Mouse (Mus musculus): Measurements from ENCODE around the gene Gm20481.
A peak's percentile ranks its signal among the peaks of the same experiment; 100 is the strongest.
"Not testable (repeated sequence)": the region's sequence is repeated elsewhere in the genome, so short reads cannot be mapped to it uniquely, and the experiment has no call there.

Gm20481 gene

DNA sequence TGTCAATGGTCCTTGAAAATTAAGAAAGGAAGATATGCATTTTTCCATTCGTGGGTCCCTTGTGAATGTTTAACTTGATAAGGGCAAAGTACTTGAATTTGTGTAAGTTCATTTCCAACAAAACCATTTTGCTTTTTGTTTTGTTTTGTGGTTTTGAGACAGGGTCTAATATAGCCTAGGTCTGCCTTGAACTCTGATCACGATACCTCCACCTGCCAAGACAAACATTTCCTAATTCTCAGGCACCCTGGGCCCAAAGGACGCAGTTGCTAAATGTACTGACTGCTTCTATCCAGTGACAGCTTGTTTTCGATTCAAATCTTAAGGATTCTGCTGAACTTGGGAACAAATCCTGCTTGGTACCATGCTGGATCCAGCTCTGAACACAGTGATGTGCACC lies 9.9 kb downstream of the Gm20481 start:
- DNase-seq: no peak

DNA sequence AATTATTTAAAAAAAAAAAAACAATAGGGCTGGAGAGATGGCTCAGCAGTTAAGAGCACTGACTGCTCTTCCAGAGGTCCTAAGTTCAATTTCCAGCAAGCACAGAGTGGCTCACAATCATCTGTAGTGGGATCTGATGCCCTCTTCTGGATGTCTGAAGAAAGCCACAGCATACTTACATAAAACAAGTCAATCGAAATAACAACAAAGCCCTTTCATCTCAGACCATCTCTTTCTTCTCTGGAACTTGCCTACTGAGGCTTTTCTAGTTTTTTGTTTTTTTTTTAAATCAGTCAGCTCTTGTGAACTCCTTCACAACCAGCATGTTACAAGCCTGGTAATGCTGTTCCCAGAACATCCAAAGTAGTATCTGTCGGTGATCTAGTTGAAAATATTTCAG lies 10.9 kb downstream of the Gm20481 start:
- peak; percentile 73 for DNase-seq

DNA sequence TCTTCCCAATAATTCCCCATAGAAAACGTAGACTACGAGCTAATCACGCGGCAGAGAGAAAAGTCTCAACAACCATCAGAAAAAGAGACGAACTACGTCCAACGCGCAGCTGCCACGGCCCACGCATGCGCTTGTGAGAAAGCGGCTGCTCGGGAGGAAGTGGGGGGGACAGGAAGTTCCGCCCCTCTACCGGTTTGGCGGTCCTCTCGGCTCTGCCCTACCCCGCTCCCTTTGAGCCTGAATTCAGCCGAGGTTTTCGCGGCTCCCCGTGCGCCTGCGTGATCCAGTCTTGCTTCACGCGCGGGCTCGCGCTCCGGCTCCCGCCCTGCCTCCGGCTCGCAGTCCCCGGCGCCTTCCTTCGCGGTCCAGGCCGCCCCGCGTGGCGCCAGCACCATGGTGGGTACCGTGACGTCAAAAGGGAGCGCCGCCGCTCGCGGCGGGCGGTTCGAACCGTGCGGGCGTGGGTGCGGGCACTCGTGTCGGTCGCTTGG lies 12.0 kb downstream of the Gm20481 start, which contains the start of gene Lsm2:
Lsm2 (plus strand) TSS at position 173 of the 491 bp plus-strand sequence.
- peak; percentile 94 for DNase-seq

DNA sequence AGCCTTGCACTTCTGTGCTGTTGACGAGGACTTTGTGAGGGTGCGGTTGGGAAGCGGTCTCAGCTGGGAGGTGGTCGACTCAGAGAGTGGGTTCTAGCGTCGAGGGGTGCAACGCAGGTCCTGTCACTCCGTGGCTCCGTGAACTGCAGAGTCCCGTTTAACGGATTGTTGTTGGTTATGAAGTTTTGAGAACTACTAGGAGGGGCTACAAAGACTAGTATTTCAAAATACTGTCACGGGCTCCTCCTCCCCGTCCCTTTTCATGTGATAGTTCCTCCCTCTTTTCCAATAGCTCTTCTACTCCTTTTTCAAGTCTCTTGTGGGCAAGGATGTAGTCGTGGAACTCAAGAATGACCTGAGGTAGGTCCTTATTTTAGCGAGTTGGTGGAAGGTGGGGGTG lies 12.6 kb downstream of the Gm20481 start:
- DNase-seq: no peak

DNA sequence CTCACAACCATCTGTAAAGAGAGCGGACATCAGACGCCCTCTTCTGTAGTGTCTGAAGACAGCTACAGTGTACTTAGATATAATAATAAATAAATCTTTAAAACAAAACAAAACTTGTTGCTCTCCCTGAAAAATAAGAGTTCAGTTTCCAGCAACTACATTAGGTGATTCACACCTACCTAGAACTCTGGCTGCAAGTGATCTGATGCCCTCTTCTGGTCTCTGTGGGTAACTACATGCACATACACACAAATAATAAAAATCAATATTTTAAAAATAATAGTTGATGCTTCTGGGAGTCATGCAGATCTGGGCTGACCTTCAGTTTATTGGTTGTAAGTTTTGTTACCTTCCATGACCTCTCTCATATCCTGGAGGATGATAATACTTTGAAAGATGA lies 14.5 kb downstream of the Gm20481 start:
- peak; percentile 41 for DNase-seq

DNA sequence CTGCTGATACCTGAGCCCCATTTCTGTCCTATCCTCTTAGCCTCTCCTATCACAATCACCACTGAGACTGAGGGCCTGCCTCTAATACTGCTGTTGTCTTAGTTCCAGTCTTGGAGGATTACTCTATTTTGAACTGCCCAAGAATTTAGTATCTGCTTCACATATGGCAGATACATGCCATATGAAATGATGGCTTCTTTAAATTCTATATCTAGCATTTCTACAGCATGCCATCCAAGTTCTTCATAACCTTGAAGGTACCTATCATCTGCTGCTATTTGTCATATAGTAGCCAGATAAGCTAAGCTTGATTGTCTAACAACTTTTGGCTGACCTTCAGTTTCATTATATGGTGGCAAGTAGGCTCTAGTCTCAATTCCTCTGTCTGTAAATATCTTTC lies 25.0 kb downstream of the Gm20481 start:
- DNase-seq: no peak

DNA sequence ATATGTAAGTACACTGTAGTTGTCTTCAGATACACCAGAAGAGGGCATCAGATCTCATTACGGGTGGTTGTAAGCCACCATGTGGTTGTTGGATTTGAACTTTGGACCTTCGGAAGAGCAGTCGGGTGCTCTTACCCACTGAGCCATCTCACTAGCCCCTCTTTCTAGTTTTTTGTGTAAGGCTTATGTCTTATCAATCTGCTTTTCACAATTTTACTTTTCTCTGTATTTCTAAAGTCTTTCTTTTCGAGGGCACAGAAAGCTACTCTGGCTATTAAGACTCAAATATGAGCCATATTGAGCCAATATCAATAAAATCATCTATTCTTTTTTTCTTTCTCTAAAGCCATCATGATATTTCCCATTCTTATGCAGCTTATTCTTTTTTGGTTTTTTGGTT lies 25.5 kb downstream of the Gm20481 start:
- not testable (repeated sequence) for DNase-seq

DNA sequence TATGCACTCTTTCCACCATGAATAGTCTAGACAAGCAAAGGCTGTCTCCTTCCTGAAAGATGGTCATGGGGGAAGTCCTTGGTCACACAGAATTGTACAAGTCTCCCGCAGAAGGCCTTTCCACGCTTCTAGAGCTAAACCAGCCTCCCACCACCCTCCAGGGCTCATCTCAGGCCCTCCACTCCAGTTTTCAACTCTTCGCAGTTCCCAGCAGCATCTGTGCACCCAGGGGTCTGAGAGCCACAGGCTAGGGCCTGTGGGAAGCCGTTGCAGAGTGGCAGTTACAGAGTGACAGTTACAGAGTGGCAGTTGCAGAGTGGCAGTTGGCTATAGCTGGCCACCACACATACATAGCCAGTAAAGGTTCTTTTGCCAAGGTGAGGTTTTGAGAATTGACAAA lies 26.2 kb downstream of the Gm20481 start:
- not testable (repeated sequence) for DNase-seq

DNA sequence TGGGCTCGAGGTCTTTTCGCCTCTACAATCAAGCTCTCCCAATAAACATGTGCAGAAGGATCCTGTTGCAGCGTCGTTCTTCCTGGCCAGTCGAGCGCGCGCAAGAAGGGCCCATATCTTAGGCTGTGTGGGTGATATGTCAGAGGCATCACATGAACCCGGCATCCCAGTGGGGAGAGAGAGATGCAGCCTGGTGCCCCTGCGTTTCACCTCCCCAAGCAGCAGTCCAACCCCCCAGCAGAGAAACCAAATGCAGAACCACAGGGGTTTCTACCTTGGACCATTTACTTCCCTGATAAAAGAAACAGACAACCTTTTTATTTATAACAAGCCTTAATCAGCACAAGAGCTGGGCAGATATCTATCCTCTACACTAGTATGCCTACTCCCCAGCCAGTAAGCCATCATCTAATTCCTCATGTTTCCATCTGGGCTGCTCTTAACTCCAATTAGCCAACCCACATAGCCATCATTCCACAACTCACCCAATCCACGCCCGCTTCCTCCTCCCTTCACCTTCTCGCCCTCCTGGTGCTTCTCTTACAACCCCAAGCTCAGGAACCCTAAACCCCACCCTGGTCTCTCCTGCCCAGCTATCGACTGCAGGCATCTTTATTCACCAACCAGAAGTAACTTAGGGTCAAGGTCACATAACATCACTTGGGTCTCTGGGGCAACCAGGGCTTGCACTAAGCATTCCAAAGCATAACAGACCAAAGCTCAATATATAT lies 26.9 kb downstream of the Gm20481 start:
- DNase-seq: no peak

DNA sequence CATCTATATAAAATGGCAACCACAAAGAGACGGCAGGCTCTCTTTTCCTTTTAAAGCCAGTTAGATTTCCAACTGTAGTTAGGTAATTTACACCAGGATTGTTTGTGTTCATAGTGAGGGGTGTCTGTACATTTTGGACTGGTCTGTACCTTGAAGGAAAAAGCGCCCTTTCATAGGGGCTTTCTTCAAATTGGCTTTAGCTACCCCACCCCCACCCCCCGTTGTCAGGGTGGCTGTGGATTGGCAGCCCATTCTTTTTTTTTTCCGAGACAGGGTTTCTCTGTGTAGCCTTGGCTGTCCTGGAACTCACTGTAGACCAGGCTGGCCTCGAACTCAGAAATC lies 27.4 kb downstream of the Gm20481 start:
- no peak for DNase-seq

DNA sequence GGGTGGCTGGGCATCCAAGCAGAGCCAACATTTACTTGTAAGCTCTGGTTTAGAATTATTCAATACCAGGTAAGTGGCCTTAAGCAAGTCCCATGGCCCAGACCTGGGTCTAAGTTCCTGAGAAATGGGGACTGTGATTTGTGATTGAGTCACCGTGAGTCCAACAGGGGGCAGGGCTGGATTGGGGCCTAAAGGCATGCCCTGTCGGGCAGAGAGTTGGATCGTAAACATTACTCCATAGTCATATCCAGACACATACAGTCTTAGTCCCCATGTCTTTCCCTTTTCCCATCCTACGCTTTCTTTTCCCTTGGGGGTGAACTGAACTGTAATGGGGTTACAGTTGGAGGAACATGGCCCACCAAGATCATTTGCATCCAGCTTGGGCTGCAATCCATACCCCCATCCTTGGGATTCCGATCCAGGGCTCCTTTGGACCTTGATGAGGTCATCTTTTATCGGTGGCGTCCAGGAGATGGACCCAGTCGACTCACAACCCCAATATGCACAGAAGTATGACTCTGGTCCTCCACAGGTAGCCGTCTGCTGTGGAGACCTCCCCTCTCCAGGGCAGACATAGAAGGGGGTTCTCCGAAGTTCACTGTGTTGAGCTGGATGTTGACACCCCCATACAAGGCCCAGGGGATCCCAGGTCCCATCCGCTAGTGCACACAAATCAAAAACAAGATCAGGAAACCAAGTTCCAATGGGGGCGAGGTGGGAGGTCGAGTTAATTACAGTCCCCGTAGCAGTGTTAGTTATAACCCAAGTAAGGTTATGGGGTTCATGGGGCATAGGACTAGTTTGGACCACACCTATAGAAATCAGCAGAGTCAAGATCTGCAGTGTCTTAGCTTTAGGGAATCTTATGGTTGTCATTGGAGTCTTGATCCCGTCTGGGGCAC lies 29.1 kb downstream of the Gm20481 start:
- no peak for DNase-seq

DNA sequence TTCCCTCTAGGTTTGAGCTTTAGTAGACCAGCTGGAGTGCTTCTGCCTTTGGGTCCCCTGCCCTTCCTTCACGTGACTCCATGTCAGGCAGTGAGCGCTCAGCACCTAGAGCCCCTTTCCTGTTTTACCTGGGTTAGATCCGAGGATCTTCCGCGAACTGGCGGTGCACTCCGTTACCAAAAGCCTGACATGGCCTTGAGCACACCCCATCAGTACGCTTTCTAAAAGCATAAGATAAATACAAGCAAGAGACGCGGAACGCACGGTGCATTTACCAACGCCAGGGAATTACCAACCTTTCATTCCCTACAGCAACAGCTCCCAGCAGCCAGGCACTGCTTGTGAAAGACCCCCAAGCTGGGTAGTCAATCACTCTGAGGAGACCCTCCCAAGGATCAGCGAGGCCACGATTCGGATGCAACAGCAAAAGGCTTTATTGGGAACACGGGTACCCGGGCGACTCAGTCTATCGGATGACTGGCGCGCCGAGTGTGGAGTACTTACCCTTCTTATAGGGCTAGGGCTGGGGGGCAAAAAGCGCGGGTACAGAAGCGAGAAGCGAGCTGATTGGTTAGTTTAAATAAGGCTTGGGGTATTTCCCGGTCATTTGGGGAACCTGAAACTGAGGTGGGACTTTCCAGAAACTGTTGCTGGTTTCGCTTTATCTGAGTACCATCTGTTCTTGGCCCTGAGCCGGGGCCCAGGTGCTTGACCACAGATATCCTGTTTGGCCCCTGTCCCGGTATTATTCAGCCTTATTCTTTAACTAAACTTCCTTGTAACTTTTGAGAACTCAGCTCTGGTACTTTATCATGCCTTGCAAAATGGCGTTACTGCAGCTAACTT lies 30.4 kb downstream of the Gm20481 start:
- not testable (repeated sequence) for DNase-seq

DNA sequence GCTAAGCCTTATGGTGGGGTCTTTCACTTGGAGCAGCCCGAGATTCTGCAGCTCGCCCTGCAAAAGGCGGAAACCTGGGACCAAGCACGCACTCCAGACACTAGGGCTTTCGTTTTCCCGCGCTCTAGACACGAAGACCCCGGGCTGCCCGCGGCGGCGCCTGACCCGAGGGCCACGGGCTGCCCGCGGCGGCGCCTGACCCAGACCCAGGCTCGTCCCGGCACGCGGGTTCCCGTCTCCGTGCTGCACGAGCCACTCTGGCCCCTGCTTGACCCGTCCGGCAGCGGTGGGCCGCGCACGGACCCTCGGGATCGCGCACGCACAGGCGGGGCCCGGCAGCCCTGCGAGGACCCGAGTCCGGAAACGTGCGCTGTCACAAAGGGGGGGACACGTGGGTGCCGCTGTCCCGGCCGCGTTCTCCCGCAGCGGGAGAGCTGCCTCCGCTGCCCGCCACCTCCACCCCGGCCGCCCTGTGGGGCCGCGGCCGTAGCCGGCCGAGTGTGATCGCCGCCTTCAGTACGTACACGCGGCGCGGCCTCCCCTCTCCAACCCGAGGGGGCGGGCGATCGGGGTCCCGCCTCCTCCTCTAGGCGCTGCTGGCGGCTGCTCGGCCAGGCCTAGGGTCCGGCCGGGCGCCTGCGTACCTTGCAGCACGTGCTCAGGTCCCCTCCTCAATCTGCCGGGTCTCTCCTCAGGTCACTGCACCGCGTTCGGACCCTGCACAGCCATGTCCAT lies 31.2 kb downstream of the Gm20481 start, which contains the start of gene Vars:
Vars (plus strand) TSS at position 271 of the 735 bp plus-strand sequence.
- peak; percentile 91 for DNase-seq

DNA sequence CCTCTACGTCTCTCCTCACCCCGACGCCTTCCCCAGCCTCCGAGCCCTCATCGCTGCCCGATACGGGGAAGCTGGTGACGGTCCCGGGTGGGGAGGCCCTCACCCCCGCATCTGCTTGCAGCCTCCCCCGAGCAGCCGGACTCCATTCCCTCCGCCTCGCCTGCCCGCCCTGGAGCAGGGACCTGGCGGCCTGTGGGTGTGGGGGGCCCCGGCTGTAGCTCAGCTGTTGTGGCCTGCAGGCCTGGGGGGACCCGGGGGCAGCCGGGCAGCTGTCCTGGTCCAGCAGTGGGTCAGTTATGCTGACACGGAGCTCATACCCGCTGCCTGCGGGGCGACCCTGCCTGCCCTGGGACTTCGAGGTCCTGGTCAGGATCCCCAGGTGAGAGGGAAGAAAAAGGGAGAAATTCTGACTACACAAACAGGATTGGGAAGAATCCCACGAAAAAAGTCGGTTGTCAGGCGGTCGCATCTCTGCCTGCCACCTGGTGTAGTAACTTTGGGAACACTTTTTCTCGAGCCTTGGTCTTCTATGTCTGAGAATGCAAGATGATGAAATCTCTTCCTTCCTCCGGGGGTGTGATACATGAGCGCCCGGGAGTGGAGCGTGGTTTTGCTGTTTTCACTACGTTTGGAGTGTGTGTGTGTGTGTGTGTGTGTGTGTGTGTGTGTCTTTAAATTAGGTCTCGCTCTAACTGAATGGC lies 31.9 kb downstream of the Gm20481 start:
- peak; percentile 58 for DNase-seq

DNA sequence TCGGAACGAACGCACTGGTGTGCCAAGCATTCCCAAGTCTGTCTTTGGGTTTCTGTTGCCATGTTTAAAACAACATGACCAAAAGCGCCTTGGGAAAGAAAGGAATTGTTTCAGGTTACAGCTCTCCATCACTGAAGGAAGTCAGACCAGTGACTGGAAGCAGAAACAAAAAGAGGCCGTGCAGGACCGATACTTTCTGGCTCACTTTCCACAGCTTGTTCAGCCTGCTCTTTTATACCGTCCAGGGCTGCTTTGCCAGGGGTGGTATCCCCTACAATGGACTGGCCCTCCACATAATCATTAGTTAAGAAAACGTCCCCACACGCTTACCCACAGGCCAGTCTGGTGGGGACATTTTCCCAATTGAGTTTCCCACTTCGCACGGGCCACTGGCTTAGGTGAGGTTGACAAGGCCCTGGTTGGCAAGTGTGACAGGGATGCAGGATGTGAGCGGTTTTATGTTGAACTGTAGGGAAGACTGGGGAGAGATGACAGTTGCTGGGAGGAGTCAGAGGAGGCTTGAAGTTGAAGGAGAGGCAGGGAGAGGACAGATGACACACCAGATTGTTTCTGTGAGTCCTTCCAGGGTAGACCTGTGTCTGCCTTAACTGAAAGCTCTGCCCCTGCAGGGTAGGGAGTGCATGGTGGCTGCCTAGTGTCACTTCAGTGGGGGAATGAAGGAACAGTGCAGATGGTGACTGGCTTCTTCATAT lies 32.6 kb downstream of the Gm20481 start:
- DNase-seq: no peak

DNA sequence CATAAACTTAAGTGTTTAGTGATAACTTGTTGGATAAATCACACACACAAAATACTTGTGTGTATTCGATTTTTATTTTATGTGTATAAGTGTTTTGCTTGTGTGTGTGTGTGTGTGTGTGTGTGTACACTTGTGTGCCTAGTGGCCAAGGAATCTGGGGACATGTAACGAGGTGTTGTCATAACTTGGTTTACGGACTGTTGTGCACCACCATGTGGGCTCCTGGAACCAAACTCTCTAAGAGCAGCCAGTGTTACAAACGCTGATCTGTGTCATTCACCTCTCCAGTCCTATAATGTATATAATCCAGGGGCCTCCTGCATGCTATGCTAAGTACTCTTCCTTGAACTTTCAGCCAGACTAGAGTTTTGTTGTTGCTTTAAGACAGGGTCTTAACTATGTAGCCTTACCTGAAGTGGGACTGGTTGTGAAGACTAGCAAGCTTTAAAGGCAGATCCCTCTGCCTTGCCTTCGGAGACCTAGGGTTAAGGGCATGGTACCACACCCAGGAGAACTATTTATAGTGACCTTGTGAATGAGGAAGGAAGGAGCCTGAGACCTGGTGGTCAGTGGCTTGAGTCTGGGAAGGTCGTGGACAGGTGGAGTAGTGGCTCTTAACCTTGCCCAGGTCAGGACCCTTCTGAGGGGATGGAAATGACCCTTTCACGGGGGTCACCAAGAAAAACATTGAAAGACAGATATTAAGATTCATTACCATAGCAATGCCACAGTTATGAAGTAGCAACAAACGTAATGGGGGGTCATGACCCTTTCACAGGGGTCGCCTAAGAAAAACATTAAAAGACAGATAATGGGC lies 33.5 kb downstream of the Gm20481 start:
- no peak for DNase-seq

DNA sequence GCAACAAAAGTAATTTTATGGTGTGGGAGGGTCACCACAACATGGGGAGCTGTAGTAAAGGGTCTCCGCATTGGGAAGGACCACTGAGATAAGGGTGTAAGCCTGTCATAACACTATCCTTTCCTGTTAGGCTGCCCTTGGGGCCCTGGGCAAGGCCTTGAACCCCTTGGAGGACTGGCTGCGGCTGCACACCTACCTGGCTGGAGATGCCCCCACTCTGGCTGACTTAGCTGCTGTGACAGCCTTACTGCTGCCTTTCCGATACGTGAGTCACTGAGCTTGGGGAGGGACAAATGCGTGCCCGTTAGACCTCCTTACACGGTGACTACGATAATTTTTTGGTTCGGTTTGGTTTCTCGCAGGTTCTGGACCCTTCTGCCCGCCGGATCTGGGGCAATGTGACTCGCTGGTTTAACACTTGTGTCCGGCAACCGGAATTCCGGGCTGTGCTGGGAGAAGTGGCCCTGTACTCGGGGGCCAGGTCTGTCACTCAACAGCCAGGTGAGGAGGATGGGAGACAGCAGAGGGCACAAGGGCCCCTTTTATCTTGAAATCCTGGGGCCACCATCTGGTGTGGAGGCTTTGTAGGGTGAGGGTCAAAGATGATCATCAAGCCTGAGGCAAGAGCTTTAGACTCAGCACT lies 34.5 kb downstream of the Gm20481 start:
- DNase-seq: no peak

DNA sequence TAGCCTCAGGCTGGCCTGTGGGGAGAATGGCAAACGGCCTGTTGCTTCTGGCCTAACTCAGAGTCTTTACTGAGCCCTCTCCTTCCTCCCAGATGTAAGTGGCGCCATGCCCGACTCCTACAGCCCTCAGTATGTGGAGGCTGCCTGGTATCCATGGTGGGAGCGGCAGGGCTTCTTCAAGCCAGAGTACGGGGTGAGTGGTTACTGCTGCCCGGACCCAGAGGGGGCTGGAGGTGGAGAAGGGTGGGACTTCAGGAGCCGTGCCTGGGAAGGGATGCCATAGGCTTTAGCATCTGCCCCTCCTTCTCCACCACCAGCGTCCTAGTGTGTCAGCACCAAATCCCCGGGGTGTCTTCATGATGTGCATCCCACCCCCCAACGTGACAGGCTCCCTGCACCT lies 35.4 kb downstream of the Gm20481 start:
- DNase-seq: no peak

DNA sequence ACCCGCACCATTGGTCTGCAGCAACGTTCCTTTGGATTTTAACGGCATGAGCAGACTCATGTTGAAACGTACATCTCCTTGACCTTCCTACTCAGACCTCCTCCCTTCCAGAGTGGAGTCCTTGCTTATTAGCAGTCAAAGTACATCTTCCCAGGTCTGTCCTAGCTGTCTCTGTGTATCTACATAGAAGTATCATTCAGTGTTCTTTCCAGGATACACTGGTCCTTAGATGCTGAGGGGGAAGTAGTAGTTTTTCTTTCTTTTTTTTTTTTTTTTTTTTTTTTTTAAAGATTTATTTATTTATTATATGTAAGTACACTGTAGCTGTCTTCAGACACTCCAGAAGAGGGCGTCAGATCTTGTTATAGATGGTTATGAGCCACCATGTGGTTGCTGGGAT lies 36.2 kb downstream of the Gm20481 start:
- DNase-seq: not testable (repeated sequence)

Data from lung, postnatal 10 days (tissue).